In genomic region chr1:64925594-64925993, GRCm38 (mm10) we compare ENCODE assay signal across 19 mouse cellular contexts. TPM values are rescaled to one million over a fixed set of nuclear protein-coding genes. Genes with fewer than 3 reads are reported as not detected.
DNase-seq lines count a peak whose midpoint lies in the region; ATAC-seq and TF ChIP-seq lines count a peak whose summit lies in the region.
"Had no signal": no experiment of that assay in that cellular context is flagged by ENCODE, and none has a peak within 500 bp of the region (broad histone marks: within the 10 kb centered on the region; RNA-seq: fewer than 3 reads in every experiment).

No protein-coding gene starts in this region.

- TF ChIP-seq CTCF in stomach, postnatal 0 days (IDR thresholded peaks at IDR 0.05; ENCODE audit: low read depth) = no peak

- H3K27me3 ChIP-seq in liver, embryonic 16.5 days (ENCODE audit: control insufficient read depth, insufficient read depth, low read depth, low read length) = no peaks in the 10 kb centered on the region
- H3K27me3 ChIP-seq in stomach, postnatal 0 days (ENCODE audit: control insufficient read depth, insufficient read depth, low read length) = no peaks in the 10 kb centered on the region
- H3K27me3 ChIP-seq: embryonic facial prominence, embryonic 13.5 days; limb, embryonic 12.5 days had no signal

- H3K4me3 ChIP-seq in liver, embryonic 16.5 days (ENCODE audit: low read depth, low read length) = no peak overlapping the region
- no peak overlapping the region for H3K4me3 ChIP-seq in stomach, postnatal 0 days (ENCODE audit: low read depth, low read length)
- H3K4me3 ChIP-seq: embryonic facial prominence, embryonic 13.5 days; forebrain, embryonic 13.5 days; limb, embryonic 12.5 days; megakaryocyte, embryonic 14.5 days; myocyte had no signal

- peak; percentile 3 for DNase-seq in CD4-positive, CD25-positive, alpha-beta regulatory T cell, adult 2 months (ENCODE audit: low read depth, low spot score)
- DNase-seq in B cell, adult 2 months = peak; percentile 82 to 87
- peak; percentile 7 for DNase-seq in naive thymus-derived CD4-positive, alpha-beta T cell, adult 2 months (ENCODE audit: low read depth)
- no peak for DNase-seq in gastrocnemius, postnatal 4 days (ENCODE audit: low spot score in 2 of 2)
- no peak for DNase-seq in stomach, postnatal 0 days (ENCODE audit: low spot score)
- no peak for DNase-seq in gastrocnemius, postnatal 25 days
- DNase-seq: cerebellum, postnatal 14 days; heart, postnatal 14 days; layer of hippocampus, postnatal 36 days; right cerebral cortex, postnatal 4 days had no signal

- WGBS in liver, embryonic 16.5 days (ENCODE audit: insufficient replicate concordance) = 35% methylated on average over 3 of the region's 3 CpGs
- 90% methylated on average over 3 of the region's 3 CpGs for WGBS in stomach, postnatal 0 days

- no peak overlapping the region for H3K27ac ChIP-seq in liver, embryonic 16.5 days (ENCODE audit: low read length)
- no peak overlapping the region for H3K27ac ChIP-seq in stomach, postnatal 0 days (replicated peaks)
- H3K27ac ChIP-seq: embryonic facial prominence, embryonic 13.5 days; forebrain, embryonic 13.5 days; kidney, postnatal 0 days; limb, embryonic 12.5 days had no signal

- H3K9me3 ChIP-seq in liver, embryonic 16.5 days (replicated peaks; ENCODE audit: control insufficient read depth, low read length) = no peaks in the 10 kb centered on the region
- no peaks in the 10 kb centered on the region for H3K9me3 ChIP-seq in stomach, postnatal 0 days (ENCODE audit: control insufficient read depth, low read length)
- H3K9me3 ChIP-seq: embryonic facial prominence, embryonic 13.5 days; forebrain, embryonic 13.5 days; limb, embryonic 12.5 days; megakaryocyte, embryonic 14.5 days had no signal

- no peak for TF ChIP-seq EP300 in stomach, postnatal 0 days (optimal IDR thresholded peaks at IDR 0.05)

- ATAC-seq in CD4-positive, CD25-positive, alpha-beta regulatory T cell, adult 4 months = no peak
- ATAC-seq in liver, embryonic 16.5 days (ENCODE audit: low read depth) = peak; percentile 21; the same call in 1 of the 2 replicates
- no peak for ATAC-seq in stomach, postnatal 0 days (ENCODE audit: low FRiP score, low TSS enrichment)
- ATAC-seq: forebrain, embryonic 13.5 days; inflammation-experienced regulatory T-cells, adult 6 months had no signal

- no peak overlapping the region for H3K9ac ChIP-seq in liver, embryonic 16.5 days (ENCODE audit: low read depth, low read length)
- no peak overlapping the region for H3K9ac ChIP-seq in stomach, postnatal 0 days (ENCODE audit: low read length)
- H3K9ac ChIP-seq: embryonic facial prominence, embryonic 13.5 days; forebrain, embryonic 13.5 days; limb, embryonic 12.5 days had no signal

- no peak overlapping the region for H3K4me2 ChIP-seq in liver, embryonic 16.5 days (ENCODE audit: low read depth, low read length)
- H3K4me2 ChIP-seq in stomach, postnatal 0 days (replicated peaks; ENCODE audit: low read depth) = no peak overlapping the region
- H3K4me2 ChIP-seq: embryonic facial prominence, embryonic 13.5 days; forebrain, embryonic 13.5 days; limb, embryonic 12.5 days had no signal

- H3K4me1 ChIP-seq in liver, embryonic 16.5 days (ENCODE audit: control insufficient read depth, low read depth, low read length) = no peaks in the 10 kb centered on the region
- no peaks in the 10 kb centered on the region for H3K4me1 ChIP-seq in stomach, postnatal 0 days (replicated peaks; ENCODE audit: control insufficient read depth, insufficient read depth)
- H3K4me1 ChIP-seq: embryonic facial prominence, embryonic 13.5 days had no signal

- no peaks in the 10 kb centered on the region for H3K36me3 ChIP-seq in liver, embryonic 16.5 days (ENCODE audit: control insufficient read depth, insufficient read depth)
- no peaks in the 10 kb centered on the region for H3K36me3 ChIP-seq in stomach, postnatal 0 days (ENCODE audit: control insufficient read depth, insufficient read depth, low read length)

RNA-seq across cellular contexts. Expression of gene Plekhm3, which starts 31.0 kb away (rescaled TPM):
- polyA plus RNA-seq in CD4-positive, CD25-positive, alpha-beta regulatory T cell, adult 4 months (2017; shearing (Covaris generic)) = 10 to 100 TPM in 1 of 2 experiments, 1 to 10 TPM in 1; 7.8 to 11.2 TPM
- polyA plus RNA-seq in liver, embryonic 16.5 days (2015; fragmentation: Nextera tagmentation; extraction: Ambion mirVana) = 2.0 and 2.5 TPM in 2 replicates
- 1 to 10 TPM; 6.5 to 7.0 TPM for total RNA-seq in gastrocnemius, postnatal 4 days (2021)
- 2.2 and 2.3 TPM in 2 replicates for polyA plus RNA-seq in stomach, postnatal 0 days (2015; fragmentation: Nextera tagmentation; extraction: Ambion mirVana)
- total RNA-seq in gastrocnemius, postnatal 25 days (2021) = 1 to 10 TPM; 5.2 to 5.7 TPM

Comparison
In these comparisons a context has a peak if more than half of its experiments do, and no peak if none do; other contexts are left out.
1. DNase-seq: peak in CD4-positive, CD25-positive, alpha-beta regulatory T cell, adult 2 months (single experiment), B cell, adult 2 months (2 of 2) and naive thymus-derived CD4-positive, alpha-beta T cell, adult 2 months (single experiment); none in gastrocnemius, postnatal 4 days (0 of 2), stomach, postnatal 0 days (single experiment) and gastrocnemius, postnatal 25 days (single experiment).